Mouse (Mus musculus) megakaryocyte, embryonic 14.5 days (primary cell): ENCODE measurements around the gene Pex26.

Experiments used
- FLI1 ChIP-seq: IDR thresholded peaks from 2 replicates; pipeline ENCODE4 v1.6.1; 2012; ENCODE audit warnings: low read length, inconsistent platforms, mixed read lengths
- GATA1 ChIP-seq: IDR thresholded peaks from 3 replicates; pipeline ENCODE4 v1.6.1; 2012; ENCODE audit warnings: mixed read lengths, low read length, inconsistent platforms, borderline replicate concordance

GRCm38 (mm10) chr6:121210926-121211289 is 27.4 kb downstream of the Pex26 start:
- TF ChIP-seq GATA1 (no peak), FLI1 (no peak)
